10 mouse cellular contexts compared by ENCODE assay signal in genomic region chr6:84916291-84916690, GRCm38 (mm10).
DNase-seq lines count a peak whose midpoint lies in the region; ATAC-seq and TF ChIP-seq lines count a peak whose summit lies in the region.
"Had no signal": no experiment of that assay in that cellular context is flagged by ENCODE, and none has a peak within 500 bp of the region (broad histone marks: within the 10 kb centered on the region; RNA-seq: fewer than 3 reads in every experiment).

No protein-coding gene starts in this region.

- no peak for TF ChIP-seq POLR2A in cortical plate, adult 2 months (IDR thresholded peaks at IDR 0.05; ENCODE audit: extremely low read depth, insufficient read depth, low read length)

- no peaks in the 10 kb centered on the region for H3K4me1 ChIP-seq in intestine, embryonic 14.5 days (replicated peaks; ENCODE audit: control insufficient read depth, insufficient read depth, low read length)
- no peaks in the 10 kb centered on the region for H3K4me1 ChIP-seq in intestine, embryonic 16.5 days (ENCODE audit: control insufficient read depth, insufficient read depth, low read length)
- peaks cover 12% of the 10 kb centered on the region for H3K4me1 ChIP-seq in G1E (ENCODE audit: insufficient read depth, low read depth, low read length)
- H3K4me1 ChIP-seq in cortical plate, adult 2 months (ENCODE audit: control insufficient read depth, insufficient read depth, low read length), result no peaks in the 10 kb centered on the region; the same call in 1 of the 2 replicates
- H3K4me1 ChIP-seq: limb, embryonic 15.5 days had no signal

- no peaks in the 10 kb centered on the region for H3K9me3 ChIP-seq in intestine, embryonic 14.5 days (ENCODE audit: control insufficient read depth, low read length)
- no peaks in the 10 kb centered on the region for H3K9me3 ChIP-seq in intestine, embryonic 16.5 days (ENCODE audit: control insufficient read depth, low read length)
- 0 out of 2 replicates have a peak, but pooled peaks cover 3% of the 10 kb centered on the region for H3K9me3 ChIP-seq in G1E (replicated peaks)
- H3K9me3 ChIP-seq: limb, embryonic 15.5 days had no signal

- ATAC-seq in intestine, embryonic 14.5 days (replicated peaks; ENCODE audit: low FRiP score, low TSS enrichment, low read depth), result no peak
- no peak for ATAC-seq in intestine, embryonic 16.5 days
- no peak; the same call in 1 of the 2 replicates for ATAC-seq in G1E (ENCODE audit: extremely low read depth, insufficient number of reproducible peaks, low FRiP score, poor library complexity, severe bottlenecking)

- no peak overlapping the region for H3K9ac ChIP-seq in intestine, embryonic 14.5 days (ENCODE audit: low read length)
- H3K9ac ChIP-seq in intestine, embryonic 16.5 days (ENCODE audit: low read depth, low read length), result no peak overlapping the region
- H3K9ac ChIP-seq: limb, embryonic 15.5 days had no signal

- no peak overlapping the region for H3K4me2 ChIP-seq in intestine, embryonic 14.5 days (ENCODE audit: low read length)
- no peak overlapping the region for H3K4me2 ChIP-seq in intestine, embryonic 16.5 days (ENCODE audit: low read depth, low read length)
- H3K4me2 ChIP-seq: limb, embryonic 15.5 days had no signal

- 30% methylated on average over 2 of the region's 2 CpGs for WGBS in intestine, embryonic 14.5 days
- WGBS in intestine, embryonic 16.5 days, result 32% methylated on average over 2 of the region's 2 CpGs

- peak; percentile 60; the same call in 1 of the 2 replicates for TF ChIP-seq CTCF in G1E (IDR thresholded peaks at IDR 0.05; ENCODE audit: low read depth, low read length)
- peak; percentile 47 for TF ChIP-seq CTCF in cortical plate, adult 2 months (IDR thresholded peaks at IDR 0.05; ENCODE audit: extremely low read depth, insufficient read depth, low read length)

- H3K36me3 ChIP-seq in intestine, embryonic 14.5 days (ENCODE audit: control insufficient read depth, insufficient read depth, low read length), result no peaks in the 10 kb centered on the region
- no peaks in the 10 kb centered on the region for H3K36me3 ChIP-seq in intestine, embryonic 16.5 days (ENCODE audit: control insufficient read depth, insufficient read depth, low read length)
- H3K36me3 ChIP-seq in G1E (replicated peaks), result no peaks in the 10 kb centered on the region
- H3K36me3 ChIP-seq: limb, embryonic 15.5 days had no signal

- no peaks in the 10 kb centered on the region for H3K27me3 ChIP-seq in intestine, embryonic 14.5 days (replicated peaks; ENCODE audit: control insufficient read depth, insufficient read depth, low read length)
- no peaks in the 10 kb centered on the region for H3K27me3 ChIP-seq in intestine, embryonic 16.5 days (replicated peaks; ENCODE audit: control insufficient read depth, insufficient read depth, low read length)
- peaks cover 2% of the 10 kb centered on the region; the same call in 1 of the 2 replicates for H3K27me3 ChIP-seq in G1E (ENCODE audit: insufficient read depth, low read length)
- H3K27me3 ChIP-seq: limb, embryonic 15.5 days had no signal

- no peak overlapping the region for H3K27ac ChIP-seq in intestine, embryonic 14.5 days (ENCODE audit: low read depth)
- H3K27ac ChIP-seq in intestine, embryonic 16.5 days (ENCODE audit: low read length), result no peak overlapping the region
- no peak overlapping the region for H3K27ac ChIP-seq in cortical plate, adult 2 months (ENCODE audit: insufficient read depth, low read length)
- H3K27ac ChIP-seq: limb, embryonic 15.5 days had no signal

- peak; percentile 61 for DNase-seq in intestine, embryonic 14.5 days (ENCODE audit: low spot score)
- DNase-seq in A20 (ENCODE audit: low read depth, low spot score) (peak; percentile 56), G1E (ENCODE audit: low spot score) (no peak)
- peak; percentile 64 to 68 for DNase-seq in kidney, postnatal 4 days
- DNase-seq in spleen, postnatal 4 days (ENCODE audit: low spot score in 2 of 2), result peak; percentile 23 to 68
- DNase-seq in left cerebral cortex, adult 11 months (ENCODE audit: low spot score), result no peak

- no peak overlapping the region for H3K4me3 ChIP-seq in intestine, embryonic 14.5 days (ENCODE audit: low read depth, low read length)
- H3K4me3 ChIP-seq in intestine, embryonic 16.5 days (ENCODE audit: low read length), result no peak overlapping the region
- no peak overlapping the region for H3K4me3 ChIP-seq in G1E (ENCODE audit: low read depth, low read length)
- H3K4me3 ChIP-seq in cortical plate, adult 2 months (ENCODE audit: insufficient read depth, low read length), result no peak overlapping the region
- H3K4me3 ChIP-seq: erythroblast, embryonic 14.5 days; limb, embryonic 15.5 days had no signal

Comparison
In these comparisons a context has a peak if more than half of its experiments do, and no peak if none do; other contexts are left out.
1. DNase-seq: peak in intestine, embryonic 14.5 days (single experiment), A20 (single experiment), kidney, postnatal 4 days (2 of 2) and spleen, postnatal 4 days (2 of 2); none in G1E (single experiment) and left cerebral cortex, adult 11 months (single experiment).